Mouse (Mus musculus): ENCODE results near the gene Focad.

Focad gene

DNA sequence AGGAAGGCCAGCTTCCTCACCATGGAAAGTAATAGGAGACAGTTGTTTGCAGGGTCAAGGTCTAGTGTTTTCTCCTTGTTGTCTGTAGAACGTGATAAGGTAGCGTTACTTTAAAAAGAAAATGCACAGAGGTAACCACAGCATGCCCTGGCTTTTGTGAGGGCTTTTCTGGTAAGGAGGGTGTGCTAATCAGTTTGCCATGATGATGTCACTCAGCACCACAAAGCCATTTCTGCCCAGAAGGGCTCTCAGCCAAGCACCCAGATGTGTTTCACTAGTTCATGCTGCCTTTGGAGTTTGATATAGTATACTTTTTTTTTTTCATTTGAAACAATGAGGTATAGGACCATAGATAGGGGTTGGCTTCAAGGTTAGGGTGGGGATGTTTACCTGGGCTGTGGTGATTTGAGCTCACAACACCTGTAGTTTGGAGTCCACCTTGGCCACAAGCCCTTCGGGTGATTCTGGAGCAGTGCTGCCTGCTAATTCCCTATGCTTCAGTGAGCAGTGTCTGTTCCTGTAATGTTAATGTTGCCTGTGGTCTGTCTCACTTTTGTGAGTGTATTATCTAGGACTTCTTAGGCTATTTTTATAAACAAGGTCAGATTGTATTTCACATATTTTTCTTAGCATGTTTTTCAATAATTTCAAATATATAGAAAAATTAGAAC lies 61.2 kb downstream of the Focad start:
- DNase-seq (ENCODE audit: low spot score in 2 of 2), result no peak

DNA sequence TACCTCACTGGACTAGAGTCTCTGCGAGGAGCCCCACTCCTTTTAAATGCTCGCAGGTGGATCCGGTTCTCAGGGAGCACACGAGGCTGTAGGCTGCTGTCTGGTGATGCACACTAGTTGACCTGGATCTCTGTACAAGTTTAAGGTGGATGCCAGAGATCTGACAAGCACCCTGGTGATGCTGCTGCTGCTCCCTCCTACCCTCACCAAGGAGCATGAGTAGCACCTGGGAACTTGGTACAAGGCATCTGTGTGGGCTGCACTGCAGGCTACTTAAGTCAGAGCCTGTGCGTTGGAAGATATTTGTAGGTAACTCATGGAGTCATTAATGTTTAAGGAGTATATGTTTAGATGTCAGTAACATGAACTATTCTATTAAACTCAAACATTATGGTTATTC lies 62.5 kb downstream of the Focad start:
- DNase-seq (ENCODE audit: low spot score in 2 of 2), result no peak

DNA sequence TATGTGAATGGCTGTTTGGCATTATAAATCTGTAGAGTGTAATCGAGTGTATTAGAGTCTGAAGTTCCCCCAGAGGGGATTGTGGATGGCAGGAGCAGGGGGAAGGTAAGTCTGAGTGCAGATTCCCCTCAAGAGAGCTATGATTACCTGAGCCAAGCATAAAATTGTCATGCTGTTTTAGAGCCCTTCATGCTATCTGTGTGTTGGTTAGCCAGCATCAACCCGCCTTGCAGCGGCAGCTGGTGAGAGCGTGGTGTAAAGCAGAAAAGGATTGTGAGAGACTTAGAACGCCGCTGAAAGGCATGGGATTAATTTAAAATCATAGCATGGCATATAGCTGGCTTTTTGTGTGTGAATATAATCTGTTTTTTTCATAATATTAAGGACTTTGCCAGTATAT lies 63.2 kb downstream of the Focad start:
- DNase-seq (ENCODE audit: low spot score in 2 of 2), result peak in 1 of 2 experiments; percentile 46

DNA sequence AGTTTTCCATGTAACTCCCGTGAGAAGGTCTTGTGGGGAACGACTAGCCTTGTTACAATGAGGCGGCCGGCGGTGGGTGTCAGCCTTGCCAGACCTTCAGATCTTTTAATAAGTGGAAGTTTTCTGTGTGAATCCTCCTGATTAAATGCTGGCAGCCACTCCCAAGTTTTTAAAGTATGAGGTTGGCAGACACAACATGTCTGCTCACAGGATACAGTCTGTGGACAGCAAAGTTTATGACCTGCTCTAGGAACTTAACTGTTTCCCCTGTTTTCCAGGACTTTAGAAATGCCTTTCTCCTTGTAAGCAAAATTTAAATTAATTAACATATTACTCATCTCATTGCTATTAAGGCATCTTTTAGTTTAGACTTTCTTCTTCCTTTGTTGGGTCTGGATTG lies 64.8 kb downstream of the Focad start:
- no peak for DNase-seq (ENCODE audit: low spot score in 2 of 2)

DNA sequence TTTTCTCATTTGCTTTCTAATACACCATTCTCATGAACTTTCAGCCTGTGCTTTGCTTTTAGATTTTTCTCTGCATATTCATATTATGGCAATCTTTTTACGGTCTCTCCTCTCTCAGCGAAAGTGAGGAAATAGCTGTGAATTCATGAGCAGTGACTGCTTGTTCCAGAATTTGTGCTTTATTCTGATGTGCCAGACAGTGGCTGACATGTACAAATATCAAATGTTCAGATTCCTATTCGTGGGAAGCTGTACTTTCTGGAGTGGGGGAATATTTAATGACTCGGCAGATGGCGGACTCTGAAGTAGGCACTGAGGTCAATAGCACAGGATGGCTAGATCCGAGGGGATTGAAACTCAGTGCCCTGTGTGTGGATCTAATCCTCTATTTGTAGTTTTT lies 65.3 kb downstream of the Focad start:
- no peak for DNase-seq (ENCODE audit: low spot score in 2 of 2)

DNA sequence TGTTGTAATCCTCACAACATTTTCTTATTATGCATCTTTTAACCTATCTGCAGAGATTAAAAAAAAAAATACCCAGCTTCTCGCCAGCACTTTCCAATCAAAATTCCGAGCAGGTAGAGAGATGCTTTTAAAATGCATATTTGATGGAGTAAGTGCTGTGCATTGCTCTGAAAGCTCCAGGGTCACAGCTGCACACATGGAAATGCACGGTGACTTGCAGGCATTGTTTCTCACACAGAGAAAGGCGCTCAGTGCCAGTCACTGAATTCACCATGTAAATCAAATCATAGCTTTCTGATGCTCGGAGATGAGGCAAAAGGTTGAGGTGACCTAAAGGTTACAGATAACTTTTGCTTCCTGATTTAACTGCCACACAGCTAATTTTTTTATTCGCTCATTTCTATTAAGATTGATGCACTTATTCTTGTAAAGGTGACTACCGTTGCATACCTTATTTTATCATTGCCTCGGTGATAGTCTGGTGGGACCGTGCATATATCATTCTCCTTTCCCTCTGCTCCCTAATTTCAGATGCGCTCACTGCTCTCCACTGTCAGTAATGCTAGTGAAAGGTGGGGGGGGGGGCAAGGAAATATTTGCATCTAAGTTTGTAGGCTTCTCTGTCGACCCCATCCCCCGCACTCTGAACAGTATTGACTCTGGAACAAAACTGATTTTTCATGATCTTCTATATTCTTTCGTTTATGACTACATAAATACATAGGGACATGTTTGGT lies 69.2 kb downstream of the Focad start:
- no peak for DNase-seq (ENCODE audit: low spot score in 2 of 2)

DNA sequence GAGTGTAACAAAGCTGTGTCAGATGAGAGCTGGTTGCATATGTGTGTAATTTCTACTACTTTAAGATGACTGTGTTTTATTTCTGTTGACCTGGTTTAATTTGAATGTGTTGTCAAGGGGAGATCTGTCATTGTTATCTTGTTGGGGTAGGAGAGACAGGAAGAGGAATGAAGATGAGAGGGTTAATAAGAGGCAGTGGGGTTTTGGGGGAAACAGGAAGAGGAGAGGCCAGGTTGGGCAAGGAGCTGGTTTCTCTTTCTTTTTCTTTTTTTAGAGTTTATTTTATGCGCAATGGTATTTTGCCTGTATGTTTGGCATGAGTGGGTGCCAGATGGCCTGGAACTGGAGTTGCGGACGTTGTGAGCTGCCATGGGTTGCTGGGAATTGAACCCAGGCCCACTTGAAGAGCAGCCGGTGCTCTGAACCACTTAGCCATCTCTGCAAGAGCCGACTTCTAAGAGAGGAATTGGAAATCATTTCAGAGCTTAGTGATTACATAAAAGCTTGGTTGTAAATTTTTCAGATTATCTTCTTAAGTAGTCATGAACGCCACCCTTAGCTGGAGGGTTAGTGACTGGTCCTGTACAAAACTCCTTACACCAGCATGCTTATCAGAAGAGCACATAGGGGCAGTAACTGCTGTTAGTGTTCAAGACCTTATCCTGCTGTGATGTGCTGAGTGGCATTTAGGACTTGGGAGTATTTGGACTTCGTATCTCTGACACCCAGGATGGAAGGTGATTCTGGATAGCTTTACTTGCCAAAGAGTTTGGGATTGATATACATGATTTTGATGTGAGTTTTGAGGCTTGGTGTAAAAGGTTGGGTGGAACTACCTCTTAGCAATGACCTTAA lies 72.8 kb downstream of the Focad start:
- DNase-seq (ENCODE audit: low spot score in 2 of 2), result no peak

DNA sequence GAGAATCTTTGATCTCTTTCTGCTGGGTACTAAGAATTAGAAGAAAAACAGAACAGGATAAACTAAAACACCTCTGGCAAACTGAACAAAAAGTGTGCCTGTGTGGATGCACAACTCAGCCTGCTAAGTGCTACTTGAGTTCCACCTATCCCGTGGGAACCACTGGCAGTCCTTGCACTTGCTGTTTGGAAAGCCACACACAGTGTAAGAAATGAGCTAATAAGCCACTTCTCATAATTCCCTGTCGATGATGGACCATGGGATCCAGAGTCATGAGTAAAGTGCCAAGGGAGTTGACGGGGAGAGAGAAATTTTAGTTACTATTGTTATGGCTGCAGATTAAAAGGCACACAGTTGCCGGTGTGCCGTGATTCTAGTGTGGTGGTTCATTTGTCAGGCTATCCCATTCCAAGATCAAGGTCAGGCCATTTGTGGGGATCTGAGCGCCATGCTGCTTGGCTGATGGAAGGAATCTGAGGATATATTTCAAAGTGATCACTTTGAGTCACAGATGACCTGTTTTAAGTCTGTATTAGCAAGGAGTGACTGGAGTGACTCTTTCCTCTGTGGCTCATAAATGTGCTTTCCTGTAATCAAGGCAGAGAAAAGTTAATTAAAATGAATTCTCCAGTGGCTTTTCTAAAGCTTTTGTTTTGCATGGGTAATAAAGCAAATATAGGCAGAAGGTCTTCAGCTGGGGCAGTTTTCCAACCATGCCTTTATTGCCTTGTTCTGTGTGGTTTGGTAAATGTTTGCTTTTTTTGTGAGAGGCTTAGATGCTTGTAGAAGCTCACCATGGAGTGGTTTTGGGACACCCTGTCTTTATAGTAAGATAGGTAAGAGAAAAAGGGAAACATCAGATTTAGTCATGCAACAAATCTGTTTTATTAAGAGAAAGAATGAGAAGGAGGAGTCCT lies 80.9 kb downstream of the Focad start:
- DNase-seq (ENCODE audit: low spot score in 2 of 2), result no peak

DNA sequence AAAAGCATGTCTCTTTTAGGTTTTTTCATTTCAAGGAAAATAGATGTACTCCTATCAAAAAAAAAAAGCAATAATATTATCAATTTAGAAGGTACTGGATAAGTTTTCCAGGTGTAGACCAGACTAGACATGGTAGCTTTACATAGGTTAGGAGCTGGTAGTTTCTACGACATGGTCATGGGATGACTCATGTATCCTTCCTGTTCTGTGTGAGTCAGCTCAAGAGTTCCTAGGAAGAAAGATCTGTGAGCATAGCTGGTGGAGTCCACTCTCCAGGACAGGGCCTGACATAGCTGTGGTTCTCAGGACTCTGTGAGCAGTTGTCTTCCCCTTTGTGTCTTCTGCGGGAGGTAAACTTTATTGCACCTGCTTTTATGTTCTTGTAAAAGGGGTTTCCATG lies 84.9 kb downstream of the Focad start:
- no peak for DNase-seq (ENCODE audit: low spot score in 2 of 2)

DNA sequence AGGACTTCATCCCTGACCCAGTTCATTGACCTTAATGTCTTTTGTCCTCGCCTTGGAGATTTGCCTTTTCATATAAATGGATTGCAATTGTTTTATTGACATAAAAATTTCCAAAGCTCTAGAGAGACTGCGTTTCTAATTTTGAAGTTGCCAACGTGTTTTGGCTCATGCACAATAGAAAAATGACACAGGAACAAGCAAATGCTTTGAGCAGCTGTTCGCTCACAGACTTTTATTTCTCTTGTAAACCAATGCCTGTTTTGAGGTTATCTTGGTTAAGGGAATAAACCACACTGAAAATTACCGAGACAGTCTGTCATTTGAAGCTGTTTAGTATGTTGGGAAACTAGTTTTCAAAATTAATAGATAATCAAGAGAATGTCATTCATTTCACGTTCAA lies 89.9 kb downstream of the Focad start:
- DNase-seq (ENCODE audit: low spot score in 2 of 2), result no peak

DNA sequence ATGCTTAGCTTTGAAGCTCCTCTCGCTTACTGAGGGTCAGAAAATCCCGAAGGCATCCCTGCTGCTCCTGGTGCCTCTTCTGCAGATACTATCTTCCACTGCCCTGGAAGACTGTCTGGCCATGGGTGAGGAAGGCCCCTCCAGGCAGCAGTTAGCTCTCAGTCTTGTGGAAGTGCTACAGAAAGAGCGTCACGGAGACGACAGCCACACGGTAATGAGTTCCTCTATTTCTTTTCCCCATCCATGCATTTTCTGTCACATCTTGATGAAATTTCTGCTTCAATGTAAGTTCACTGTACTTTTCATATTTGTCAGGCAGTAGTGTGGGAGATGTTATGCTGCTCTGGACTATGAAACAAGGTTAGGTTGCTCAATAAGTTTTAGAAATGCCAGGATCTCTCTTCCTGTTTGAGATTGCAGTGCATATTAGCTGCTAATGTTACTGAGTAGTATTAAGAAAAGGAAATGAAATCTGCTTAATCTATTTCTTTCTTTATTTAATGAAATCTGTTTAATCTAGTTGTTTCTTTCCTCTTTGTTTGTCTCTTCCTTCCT lies 91.5 kb downstream of the Focad start:
- DNase-seq (ENCODE audit: low spot score in 2 of 2), result no peak

DNA sequence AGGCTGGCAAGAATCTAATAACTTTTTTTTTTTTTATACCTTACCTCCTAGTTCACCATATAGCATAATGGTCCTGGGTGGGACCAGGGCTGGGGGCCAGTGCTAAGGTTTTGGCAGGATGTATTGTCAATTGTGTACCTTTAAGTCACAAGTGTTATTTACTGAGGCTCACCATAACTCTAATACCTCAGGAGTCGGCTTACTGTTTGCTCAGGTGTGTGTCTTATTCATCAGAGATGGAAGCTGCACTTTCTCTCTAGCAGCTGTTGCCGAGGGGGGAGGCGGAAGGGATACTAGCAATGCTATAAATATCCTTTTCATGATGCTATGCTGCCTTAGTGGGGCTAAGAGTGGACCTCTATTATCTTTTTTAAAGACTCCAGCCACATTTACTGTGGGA lies 93.2 kb downstream of the Focad start:
- DNase-seq (ENCODE audit: low spot score in 2 of 2), result no peak

DNA sequence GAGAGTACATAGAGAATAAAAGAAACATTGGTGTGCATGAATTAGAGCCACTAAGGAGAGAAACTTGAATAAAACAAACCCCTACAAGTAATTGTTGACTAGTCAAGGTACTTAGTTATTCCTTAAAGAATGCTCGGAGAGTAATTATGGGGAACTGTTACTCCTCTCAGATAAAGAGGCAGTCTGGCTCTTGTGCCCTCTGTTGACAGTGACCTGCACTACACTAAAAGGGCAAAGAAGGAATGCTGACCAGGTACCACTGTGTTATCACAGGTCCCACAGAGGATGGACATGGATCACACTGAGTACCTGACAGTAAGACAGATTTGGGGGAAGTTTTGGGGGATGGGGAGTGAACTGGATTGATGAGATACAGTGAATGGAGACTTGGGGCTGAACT lies 95.1 kb downstream of the Focad start:
- DNase-seq (ENCODE audit: low spot score in 2 of 2), result no peak

DNA sequence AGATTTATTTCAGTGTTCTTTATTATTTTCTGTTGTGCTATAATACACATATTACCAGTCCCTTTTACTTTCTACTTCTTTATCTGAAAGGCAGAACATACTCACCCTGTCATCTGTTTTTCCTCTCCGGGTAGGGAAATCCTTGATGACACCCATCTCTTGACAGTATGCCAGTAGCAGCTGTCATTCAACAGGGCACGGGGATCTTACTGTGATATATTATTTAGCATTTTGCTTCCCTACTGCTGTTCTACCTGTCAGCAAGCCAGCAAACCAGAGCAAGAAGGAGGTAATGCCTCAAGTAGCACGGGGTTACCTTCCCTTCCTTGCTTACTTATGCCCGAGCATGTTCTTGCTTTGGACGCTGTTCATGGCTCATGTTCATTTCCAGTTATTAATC lies 99.8 kb downstream of the Focad start:
- DNase-seq (ENCODE audit: low spot score in 2 of 2), result no peak

DNA sequence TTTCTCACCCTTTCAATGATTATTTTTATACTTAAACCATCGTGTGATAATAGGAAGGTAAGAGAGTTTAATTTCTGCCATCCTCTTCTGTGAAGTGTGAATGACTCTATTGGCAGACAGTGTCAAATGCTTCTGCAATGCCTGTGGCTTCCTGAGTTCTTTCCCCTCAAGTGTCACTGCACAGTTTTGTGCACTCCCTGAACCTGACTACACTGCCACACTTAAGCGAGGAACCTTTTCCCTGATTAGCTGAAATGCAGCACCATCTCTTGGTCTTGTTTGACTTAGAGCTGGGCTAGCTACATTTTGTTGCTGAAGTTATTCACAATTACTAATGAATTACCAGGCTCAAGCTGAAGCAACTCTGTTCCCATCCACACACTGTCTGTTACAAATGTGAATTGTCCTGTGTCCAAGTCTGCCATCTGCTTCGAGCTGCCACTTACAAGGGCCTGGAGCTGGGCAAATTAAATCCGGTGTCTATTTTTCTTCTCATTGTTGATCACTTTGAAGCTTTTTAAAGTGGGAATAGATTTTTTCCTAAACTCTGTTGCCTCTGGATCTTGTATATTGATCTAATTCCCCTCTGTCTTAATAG lies 101.6 kb downstream of the Focad start:
- peak in 1 of 2 experiments; percentile 51 for DNase-seq (ENCODE audit: low spot score in 2 of 2)

DNA sequence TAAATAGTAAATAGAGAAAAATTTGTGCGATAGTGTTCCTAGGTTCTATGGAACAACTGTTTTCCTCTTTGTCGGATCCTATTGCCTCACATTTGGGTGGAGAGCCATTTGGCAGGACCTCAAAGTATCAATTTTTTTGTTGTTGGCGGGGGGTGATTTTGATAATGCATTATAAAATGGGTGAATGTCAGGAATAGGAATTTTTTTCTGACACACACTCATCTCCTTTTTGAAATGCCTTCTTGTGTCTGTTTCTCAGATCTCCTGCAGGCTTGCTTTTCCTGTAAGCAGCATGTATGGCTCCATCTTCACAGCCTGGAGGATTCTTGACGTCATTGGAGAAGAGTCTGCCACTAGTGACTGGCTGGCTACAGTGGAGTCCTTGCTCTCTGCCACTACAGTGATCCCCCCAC lies 102.1 kb downstream of the Focad start:
- DNase-seq (ENCODE audit: low spot score in 2 of 2), result no peak

DNA sequence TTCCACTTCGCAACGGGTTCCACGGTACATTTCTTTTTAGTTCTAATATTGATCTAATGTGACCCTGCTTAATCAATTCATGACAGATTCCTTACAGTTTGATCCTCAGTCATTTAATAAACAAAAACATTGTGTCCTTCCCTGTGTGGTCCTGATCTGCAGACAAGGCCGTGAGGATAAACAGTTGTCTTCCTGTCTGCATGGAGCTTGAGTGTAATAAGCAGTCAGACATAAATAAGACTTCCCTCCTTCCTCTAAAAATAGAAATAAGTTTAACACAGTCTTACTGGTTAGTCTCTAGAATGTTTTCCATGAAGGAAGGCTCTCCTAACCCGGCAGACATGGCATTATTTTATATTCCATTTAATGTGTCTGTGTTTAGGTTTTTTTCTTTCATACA lies 102.8 kb downstream of the Focad start:
- no peak for DNase-seq (ENCODE audit: low spot score in 2 of 2)

DNA sequence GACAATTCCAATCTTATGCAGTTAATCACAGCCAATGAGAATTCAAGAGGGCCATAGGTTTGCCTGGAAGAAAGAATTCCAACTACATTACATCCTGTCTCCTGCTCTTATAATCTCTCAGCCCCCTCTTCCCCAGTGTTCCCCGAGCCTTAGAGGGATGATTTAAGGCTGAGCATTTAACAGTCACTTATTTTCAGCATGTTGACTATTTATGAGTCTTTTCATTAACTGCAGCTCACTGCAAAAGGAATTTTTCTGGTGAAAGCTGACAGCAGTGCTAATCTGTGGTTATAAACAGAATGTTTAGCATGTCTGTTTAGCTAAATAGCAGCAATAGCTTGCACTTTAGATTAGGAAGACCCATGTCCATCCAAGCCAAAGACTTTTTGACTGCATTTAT lies 104.8 kb downstream of the Focad start:
- no peak for DNase-seq (ENCODE audit: low spot score in 2 of 2)

DNA sequence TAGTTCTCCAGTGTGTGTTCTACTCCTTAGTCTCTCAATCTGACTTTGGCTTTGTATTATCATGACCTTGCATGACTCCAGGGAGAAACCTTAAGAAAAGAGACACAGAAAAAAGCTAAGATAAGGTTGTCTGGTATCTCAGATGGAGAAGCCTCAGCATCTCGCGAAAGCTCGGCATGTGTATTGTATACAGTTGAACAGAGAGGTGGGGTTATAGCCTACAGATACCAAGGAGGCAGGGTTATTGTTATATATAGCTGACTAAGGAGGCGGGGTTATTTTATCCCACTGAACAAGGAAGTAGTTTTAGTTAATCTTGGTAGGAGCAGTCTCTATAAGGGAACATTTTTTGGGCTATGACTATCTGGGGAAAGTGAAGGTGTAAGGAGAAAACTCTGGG lies 106.6 kb downstream of the Focad start:
- DNase-seq (ENCODE audit: low spot score in 2 of 2), result no peak

DNA sequence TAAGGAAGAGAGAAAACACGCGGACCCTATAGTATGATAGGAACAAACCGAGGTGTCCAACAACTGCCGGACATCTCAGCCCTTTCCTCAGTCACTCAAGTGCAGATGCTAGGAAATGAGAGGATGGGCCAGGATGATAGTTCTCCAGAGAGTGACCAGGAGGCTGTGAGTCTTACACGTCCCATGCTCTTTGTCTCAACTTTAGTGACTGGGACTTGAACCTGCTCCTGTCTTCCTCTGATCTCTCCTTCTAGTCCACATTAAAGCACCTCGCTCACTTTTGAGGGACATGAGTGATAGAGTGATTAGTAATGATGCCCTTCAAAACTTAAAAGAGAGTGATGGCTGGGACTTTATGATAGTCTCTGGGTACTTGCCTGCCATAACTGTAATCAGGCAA lies 114.2 kb downstream of the Focad start:
- DNase-seq (ENCODE audit: low spot score in 2 of 2), result no peak

DNA sequence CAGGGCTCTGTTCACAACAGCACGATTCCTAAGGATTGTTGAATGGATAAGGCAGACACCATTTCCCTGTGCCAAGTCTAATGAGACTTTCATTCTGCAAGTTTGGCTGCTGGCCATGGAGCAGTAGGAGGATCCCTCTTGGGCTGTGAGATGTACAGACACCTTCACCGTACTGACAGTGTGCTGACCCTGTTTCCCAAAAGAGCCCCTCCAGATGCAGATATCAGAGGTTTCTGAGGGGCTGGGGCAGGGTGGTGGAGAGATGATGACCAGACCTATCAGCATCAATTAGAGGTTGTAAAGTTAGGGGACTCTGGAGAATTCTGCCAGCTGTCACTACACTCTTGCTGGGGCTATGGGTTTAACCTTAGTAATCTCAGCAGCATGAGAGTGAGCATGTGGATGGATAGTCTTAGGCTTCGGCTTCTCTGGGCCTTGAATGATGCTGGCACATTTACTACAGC lies 115.0 kb downstream of the Focad start:
- DNase-seq (ENCODE audit: low spot score in 2 of 2), result peak; percentile 67 to 68

Data from frontal cortex, postnatal 36 days (tissue).